Mouse (Mus musculus) CH12.LX (cell line): Measurements from ENCODE around the gene Gabrb3.

ENCODE experiments used
- CTCF ChIP-seq, 2 experiments: IDR thresholded peaks in 1 of 2; conservative IDR thresholded peaks in 1 of 2; 2 replicates each; pipeline ENCODE4 v1.5.1; 2011 to 2012; ENCODE audit warnings: low read depth in 2 of 2, low read length in 2 of 2, improper control_type of control experiment in 1 of 2, inconsistent platforms in 1 of 2, mild to moderate bottlenecking in 1 of 2, moderate library complexity in 1 of 2
- POLR2A ChIP-seq: IDR thresholded peaks from 2 replicates; pipeline ENCODE4 v1.6.1; 2011; ENCODE audit warnings: low read depth, mild to moderate bottlenecking, improper control_type of control experiment, low read length

- TF ChIP-seq CTCF (conservative IDR thresholded peaks at IDR 0.05 in 1 of 2, IDR thresholded peaks at IDR 0.05 in 1 of 2; ENCODE audit: low read depth in 2 of 2, low read length in 2 of 2) (no peak), POLR2A (no peak)
These were observed 90.2 kb downstream of the Gabrb3 start, which contains the start of gene Gabra5 for GRCm38 (mm10) chr7:57509681-57510141.
